Mouse (Mus musculus) intestine, postnatal 0 days (tissue): ENCODE results near the gene Glp2r. TPM values are rescaled to one million over a fixed set of nuclear protein-coding genes. Genes with fewer than 3 reads are reported as not detected.

ENCODE experiments used
- ATAC-seq: fragments of 200-750 bp; cut with Nextera tagmentation; 2 replicates; pipeline ENCODE4 v1.8.0; 2017; ENCODE audit warnings: mild to moderate bottlenecking, moderate TSS enrichment, moderate library complexity
- H3K27ac ChIP-seq: fragments of 300-500 bp; sonication (generic); 2 replicates; pipeline ENCODE4 v1.5.1; 2014; ENCODE audit warnings: mild to moderate bottlenecking, low read depth, low read length, moderate library complexity
- H3K27me3 ChIP-seq: fragments of 300-500 bp; sonication (generic); replicated peaks from 2 replicates; pipeline ENCODE4 v1.6.1; 2014; ENCODE audit warnings: low read length, mixed read lengths; ENCODE audit not compliant: control insufficient read depth, insufficient read depth
- H3K36me3 ChIP-seq: fragments of 300-500 bp; sonication (generic); 2 replicates; pipeline ENCODE4 v1.6.1; 2014; ENCODE audit warnings: mild to moderate bottlenecking, moderate library complexity; ENCODE audit not compliant: control insufficient read depth, insufficient read depth
- H3K4me1 ChIP-seq: fragments of 300-500 bp; sonication (generic); replicated peaks from 2 replicates; pipeline ENCODE4 v1.6.1; 2014; ENCODE audit warnings: antibody characterized with exemption, low read length, mixed read lengths; ENCODE audit not compliant: control insufficient read depth, insufficient read depth
- H3K4me2 ChIP-seq: fragments of 300-500 bp; sonication (generic); replicated peaks from 2 replicates; pipeline ENCODE4 v1.6.1; 2014; ENCODE audit warnings: low read depth, mild to moderate bottlenecking, moderate library complexity
- H3K4me3 ChIP-seq: fragments of 300-500 bp; sonication (generic); 2 replicates; pipeline ENCODE4 v1.5.1; 2014; ENCODE audit warnings: low read depth, low read length
- H3K9ac ChIP-seq: fragments of 300-500 bp; sonication (generic); 2 replicates; pipeline ENCODE4 v1.6.1; 2014; ENCODE audit warnings: mild to moderate bottlenecking, low read depth, low read length
- H3K9me3 ChIP-seq: fragments of 300-500 bp; sonication (generic); 2 replicates; pipeline ENCODE4 v1.6.1; 2016; ENCODE audit warnings: mixed run types; ENCODE audit not compliant: control insufficient read depth
- CTCF ChIP-seq: sonication (generic); IDR thresholded peaks from 2 replicates; pipeline ENCODE4 v1.5.1; 2016; ENCODE audit warnings: low read depth, mild to moderate bottlenecking, control low read depth, antibody characterized with exemption, moderate library complexity
- WGBS: fragments of 180-500 bp; shearing (Covaris S2); extraction: QIAGEN DNeasy Blood & Tissue Kit; methylation state at CpG from one replicate; pipeline ENCODE4 v1.1.7; 2014; 5-methylcytosine and 5-hydroxymethylcytosine counted together
- polyA plus RNA-seq: library from polyadenylated mRNA; unstranded; fragments of >200 nt; fragmentation: Nextera tagmentation; extraction: Ambion mirVana; gene quantifications from 2 replicates; pipeline ENCODE4 v1.2.1, GENCODE M21; 2015

Glp2r gene
- polyA plus RNA-seq, 1 experiment from 2014 or later, result 2.8 TPM

DNA sequence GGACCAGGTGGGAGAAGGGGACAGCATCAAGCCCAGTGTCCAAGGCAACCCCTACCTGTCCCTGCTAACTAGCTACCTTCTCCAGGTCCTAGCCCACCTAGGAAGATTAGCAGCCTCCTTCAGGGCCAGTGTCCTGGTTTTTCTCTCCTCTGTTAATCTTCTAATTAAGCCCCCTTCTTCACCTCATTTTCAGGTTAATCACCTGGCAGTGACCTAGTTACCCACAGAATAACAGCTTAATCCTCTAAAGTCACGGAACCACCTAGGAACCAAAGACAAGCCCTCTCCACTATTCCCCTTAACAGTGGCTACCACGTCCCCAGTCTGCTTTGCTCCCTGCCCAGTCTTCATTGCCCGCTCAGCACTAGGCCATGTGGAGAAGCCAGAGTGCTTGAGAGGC, 89.1 kb downstream of the Glp2r start:
- Histone ChIP-seq H3K4me3 (no peak overlapping the region), H3K27me3 (no peaks in the 10 kb centered on the region), H3K4me2 (no peak overlapping the region), H3K9me3 (no peaks in the 10 kb centered on the region), H3K4me1 (no peaks in the 10 kb centered on the region), H3K27ac (no peak overlapping the region), H3K9ac (no peak overlapping the region), H3K36me3 (no peaks in the 10 kb centered on the region)
- TF ChIP-seq CTCF, result no peak
- ATAC-seq, result no peak
- WGBS, result 91% methylated on average over 3 of the region's 3 CpGs

DNA sequence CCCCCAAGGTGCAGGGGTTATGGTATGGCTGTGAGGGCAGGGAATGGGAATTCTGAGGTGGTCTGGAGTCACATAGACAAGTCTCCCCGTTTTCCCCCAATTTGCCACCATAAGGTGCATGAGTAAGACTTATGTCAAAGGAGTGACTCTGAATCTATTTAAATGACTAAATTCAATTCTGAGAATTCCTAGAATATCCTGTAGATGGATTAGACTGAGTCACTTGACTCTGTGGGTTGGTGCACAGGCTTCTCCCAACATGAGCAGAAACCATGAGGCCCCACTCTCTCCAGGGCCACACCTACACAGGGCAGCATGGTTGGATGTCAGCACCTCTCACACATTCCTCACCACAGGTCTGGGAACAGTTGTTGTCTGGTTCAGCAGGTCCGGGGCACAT, 91.0 kb downstream of the Glp2r start:
- H3K4me1 ChIP-seq, result no peaks in the 10 kb centered on the region
- TF ChIP-seq CTCF, result no peak

DNA sequence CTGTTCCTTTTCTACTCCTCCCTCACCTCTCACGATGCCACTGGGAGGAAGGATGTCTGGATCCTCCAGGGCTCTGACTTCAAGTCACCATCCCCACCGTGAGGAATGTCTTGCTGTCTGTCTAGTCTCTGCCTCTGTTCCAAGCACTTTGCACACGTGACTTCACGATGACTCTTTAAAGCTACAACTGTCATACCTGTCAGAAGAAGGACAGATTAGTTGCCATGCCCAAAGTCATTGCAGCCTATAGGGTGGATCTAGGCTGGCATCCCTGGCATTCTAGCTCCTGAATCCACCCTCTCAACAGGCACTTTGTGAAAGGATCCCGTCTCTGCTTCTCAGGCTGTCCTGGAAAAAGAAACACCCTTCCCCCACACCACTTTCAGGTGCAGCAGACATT, 91.7 kb downstream of the Glp2r start:
- Histone ChIP-seq H3K4me1 (no peaks in the 10 kb centered on the region), H3K9ac (no peak overlapping the region), H3K9me3 (no peaks in the 10 kb centered on the region), H3K36me3 (no peaks in the 10 kb centered on the region), H3K4me2 (no peak overlapping the region), H3K27ac (no peak overlapping the region), H3K27me3 (no peaks in the 10 kb centered on the region), H3K4me3 (no peak overlapping the region)
- WGBS, result 62% methylated on average over 5 of the region's 5 CpGs
- TF ChIP-seq CTCF, result no peak
- no peak for ATAC-seq

More for the DNA sequence above, 91.0 kb downstream of the Glp2r start:
- H3K27ac ChIP-seq, result no peak overlapping the region
- no peak overlapping the region for H3K4me3 ChIP-seq
- H3K9me3 ChIP-seq, result no peaks in the 10 kb centered on the region
- no peaks in the 10 kb centered on the region for H3K27me3 ChIP-seq
- 88% methylated on average over 2 of the region's 2 CpGs for WGBS
- no peak overlapping the region for H3K9ac ChIP-seq
- no peak overlapping the region for H3K4me2 ChIP-seq
- no peak for ATAC-seq
- no peaks in the 10 kb centered on the region for H3K36me3 ChIP-seq

DNA sequence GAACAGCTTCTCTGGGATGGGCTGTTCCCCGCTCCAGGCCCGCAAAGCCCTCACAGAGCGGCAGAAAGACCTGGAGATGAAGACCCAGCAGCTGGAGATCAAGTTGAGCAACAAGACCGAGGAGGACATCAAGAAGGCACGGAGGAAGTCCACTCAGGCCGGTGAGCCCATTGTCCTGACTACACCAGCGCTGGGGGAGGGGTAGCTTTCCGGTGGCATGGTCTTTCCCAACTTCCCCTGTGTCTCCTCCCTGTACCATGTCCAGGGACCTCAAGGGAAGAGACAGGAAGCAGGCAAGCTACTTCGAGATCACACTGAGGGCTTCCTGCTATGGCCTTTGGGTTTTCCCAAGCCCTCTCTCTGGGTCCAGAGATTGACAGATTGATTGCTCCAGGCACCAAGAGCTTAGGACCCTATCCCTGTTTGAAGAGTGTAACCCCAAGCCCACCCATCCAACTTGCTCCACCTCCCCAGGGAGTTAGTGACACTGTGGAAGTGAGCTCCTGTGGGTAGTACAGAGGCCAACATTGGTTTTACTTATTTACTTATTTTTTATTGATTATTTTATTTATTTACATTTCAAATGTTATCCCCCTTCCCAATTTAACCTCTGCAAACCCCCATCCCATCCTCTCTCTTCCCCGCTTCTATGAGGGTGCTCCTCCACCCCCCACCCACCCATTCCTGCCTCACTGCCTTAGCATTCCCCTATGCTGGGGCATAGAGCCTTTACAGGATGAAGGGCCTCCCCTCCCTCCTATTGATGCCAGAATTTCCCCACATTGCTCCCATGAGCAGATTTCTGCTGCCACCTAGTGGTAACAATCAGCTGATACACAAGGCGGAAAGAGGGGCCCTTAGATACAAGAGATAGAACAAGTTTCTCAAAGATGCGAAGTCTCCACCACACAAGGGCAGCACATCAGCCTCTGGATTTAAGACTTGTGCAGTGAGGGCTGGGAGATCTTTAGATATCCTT, 95.1 kb downstream of the Glp2r start:
- Histone ChIP-seq H3K4me2 (no peak overlapping the region), H3K4me3 (no peak overlapping the region), H3K27ac (no peak overlapping the region), H3K9ac (no peak overlapping the region), H3K27me3 (no peaks in the 10 kb centered on the region), H3K4me1 (no peaks in the 10 kb centered on the region), H3K9me3 (no peaks in the 10 kb centered on the region), H3K36me3 (no peaks in the 10 kb centered on the region)
- ATAC-seq, result 0 out of 2 replicates have a peak, but pooled peaks have one; percentile 25
- TF ChIP-seq CTCF, result peak; percentile 90
- WGBS, result 62% methylated on average over 11 of the region's 12 CpGs

DNA sequence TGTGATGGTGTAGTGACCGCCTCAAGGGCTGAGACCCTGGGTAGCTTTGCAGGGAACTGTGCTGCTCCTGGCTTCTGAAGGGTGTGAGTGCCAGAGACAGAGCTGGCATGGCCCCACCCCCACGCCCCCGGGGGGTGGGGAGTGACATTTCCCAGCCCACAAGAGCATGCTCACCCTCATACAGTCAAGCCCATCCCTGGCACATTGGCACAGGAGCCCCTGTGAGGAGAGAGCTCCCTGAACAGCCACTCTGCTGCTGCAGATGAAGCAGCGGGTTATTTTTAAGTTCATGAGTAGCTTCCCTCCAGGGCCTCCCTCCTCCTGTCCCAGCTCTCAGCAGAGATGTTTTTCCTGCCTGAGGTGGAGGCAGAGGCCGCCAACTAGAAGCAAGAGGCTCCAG, 98.8 kb downstream of the Glp2r start:
- no peak overlapping the region for H3K9ac ChIP-seq
- 68% methylated on average over 5 of the region's 5 CpGs for WGBS
- no peak for TF ChIP-seq CTCF
- H3K4me3 ChIP-seq, result no peak overlapping the region
- no peak overlapping the region for H3K27ac ChIP-seq
- ATAC-seq, result no peak
- no peaks in the 10 kb centered on the region for H3K4me1 ChIP-seq
- no peaks in the 10 kb centered on the region for H3K36me3 ChIP-seq
- no peaks in the 10 kb centered on the region for H3K27me3 ChIP-seq
- no peaks in the 10 kb centered on the region for H3K9me3 ChIP-seq
- H3K4me2 ChIP-seq, result no peak overlapping the region

DNA sequence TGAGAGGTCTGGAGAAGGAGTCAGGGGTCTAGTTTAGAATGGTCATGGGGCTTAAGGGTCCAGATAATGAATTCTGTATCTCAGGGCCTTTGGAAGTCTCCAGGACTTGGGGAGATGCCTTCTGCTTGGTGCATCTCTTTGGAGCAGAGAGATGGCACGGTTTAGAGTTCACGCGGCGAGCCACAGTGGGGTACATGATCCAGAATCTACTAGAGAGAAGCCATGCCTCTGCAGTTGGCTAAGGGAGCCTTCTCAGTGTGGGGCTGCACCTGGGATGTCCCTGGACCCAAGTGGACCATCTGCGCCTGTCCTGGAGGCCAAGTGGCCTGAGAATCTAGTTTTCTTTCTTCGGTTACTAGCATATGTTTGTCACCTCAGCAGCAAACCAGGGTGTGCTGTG, 100.9 kb downstream of the Glp2r start:
- no peak overlapping the region for H3K27ac ChIP-seq
- H3K9me3 ChIP-seq, result no peaks in the 10 kb centered on the region
- H3K27me3 ChIP-seq, result no peaks in the 10 kb centered on the region
- no peak overlapping the region for H3K9ac ChIP-seq
- H3K4me3 ChIP-seq, result no peak overlapping the region
- TF ChIP-seq CTCF, result no peak
- no peak overlapping the region for H3K4me2 ChIP-seq
- 94% methylated on average over 6 of the region's 6 CpGs for WGBS
- ATAC-seq, result no peak
- no peaks in the 10 kb centered on the region for H3K4me1 ChIP-seq
- H3K36me3 ChIP-seq, result no peaks in the 10 kb centered on the region
